Mouse (Mus musculus): ENCODE measurements around the gene Polr2f.

DNA sequence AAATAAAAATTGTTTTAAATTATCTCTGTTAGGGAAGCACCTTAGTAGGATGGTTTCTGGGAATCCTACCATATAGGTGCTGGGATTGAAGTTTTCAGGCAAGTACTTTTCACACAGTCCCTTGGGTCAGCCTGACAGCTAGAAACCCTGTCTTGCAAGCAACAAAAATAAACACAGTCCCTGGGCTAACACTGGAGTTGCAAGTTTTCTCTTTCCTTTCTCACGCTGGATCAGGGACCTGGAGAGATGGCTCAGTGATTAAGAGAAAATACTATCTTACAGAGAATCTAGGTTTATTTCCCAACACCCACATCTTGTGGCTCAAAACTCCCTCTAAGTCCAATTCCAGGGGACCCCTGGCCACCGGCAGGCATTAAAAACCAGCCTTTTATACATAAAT, 43.7 kb upstream of the Polr2f start:
- TF ChIP-seq EP300 (optimal IDR thresholded peaks at IDR 0.05) (no peak), CTCF (IDR thresholded peaks at IDR 0.05; ENCODE audit: low read depth) (no peak)

Measured in stomach, postnatal 0 days (tissue).